Mouse (Mus musculus) stomach, postnatal 0 days (tissue): ENCODE results near the gene Cdc20. TPM values are rescaled to one million over a fixed set of nuclear protein-coding genes. Genes with fewer than 3 reads are reported as not detected.

Experiments used
- ATAC-seq: fragments of 200-750 bp; cut with Nextera tagmentation; 2 replicates; pipeline ENCODE4 v1.8.0; 2017; ENCODE audit not compliant: low FRiP score, low TSS enrichment
- DNase-seq: peaks from one replicate; pipeline ENCODE4 v3.0.0-alpha.2; 2016; ENCODE audit warnings: low spot score
- H3K27ac ChIP-seq: fragments of 300-500 bp; sonication (generic); replicated peaks from 2 replicates; pipeline ENCODE4 v1.5.1; 2014; ENCODE audit warnings: mild to moderate bottlenecking, control low read depth
- H3K27me3 ChIP-seq: fragments of 300-500 bp; sonication (generic); 2 replicates; pipeline ENCODE4 v1.6.1; 2014; ENCODE audit warnings: low read length; ENCODE audit not compliant: control insufficient read depth, insufficient read depth
- H3K36me3 ChIP-seq: fragments of 300-500 bp; sonication (generic); 2 replicates; pipeline ENCODE4 v1.6.1; 2014; ENCODE audit warnings: low read length, mixed read lengths; ENCODE audit not compliant: control insufficient read depth, insufficient read depth
- H3K4me1 ChIP-seq: fragments of 300-500 bp; sonication (generic); replicated peaks from 2 replicates; pipeline ENCODE4 v1.6.1; 2014; ENCODE audit warnings: antibody characterized with exemption; ENCODE audit not compliant: control insufficient read depth, insufficient read depth
- H3K4me2 ChIP-seq: fragments of 300-500 bp; sonication (generic); replicated peaks from 2 replicates; pipeline ENCODE4 v1.6.1; 2014; ENCODE audit warnings: low read depth, mild to moderate bottlenecking, control low read depth, moderate library complexity
- H3K4me3 ChIP-seq: fragments of 300-500 bp; sonication (generic); 2 replicates; pipeline ENCODE4 v1.5.1; 2014; ENCODE audit warnings: low read depth, low read length, control low read depth
- H3K9ac ChIP-seq: fragments of 300-500 bp; sonication (generic); 2 replicates; pipeline ENCODE4 v1.6.1; 2014; ENCODE audit warnings: mild to moderate bottlenecking, low read length, control low read depth, mixed read lengths
- H3K9me3 ChIP-seq: fragments of 300-500 bp; sonication (generic); 2 replicates; pipeline ENCODE4 v1.6.1; 2016; ENCODE audit warnings: low read length; ENCODE audit not compliant: control insufficient read depth
- CTCF ChIP-seq: IDR thresholded peaks from 2 replicates; pipeline ENCODE4 v1.5.1; 2016; ENCODE audit warnings: antibody characterized with exemption, low read depth, mild to moderate bottlenecking, moderate library complexity
- EP300 ChIP-seq: optimal IDR thresholded peaks from 2 replicates; pipeline ENCODE3; 2016; ENCODE audit warnings: antibody characterized with exemption
- WGBS: fragments of 180-500 bp; shearing (Covaris S2); extraction: QIAGEN DNeasy Blood & Tissue Kit; methylation state at CpG from one replicate; pipeline ENCODE4 v1.1.7; 2014; 5-methylcytosine and 5-hydroxymethylcytosine counted together
- polyA plus RNA-seq: library from polyadenylated mRNA; unstranded; fragments of >200 nt; fragmentation: Nextera tagmentation; extraction: Ambion mirVana; gene quantifications from 2 replicates; pipeline ENCODE4 v1.2.1, GENCODE M21; 2015

Cdc20 gene
- polyA plus RNA-seq, 1 experiment from 2014 or later, result 67.3 TPM

DNA sequence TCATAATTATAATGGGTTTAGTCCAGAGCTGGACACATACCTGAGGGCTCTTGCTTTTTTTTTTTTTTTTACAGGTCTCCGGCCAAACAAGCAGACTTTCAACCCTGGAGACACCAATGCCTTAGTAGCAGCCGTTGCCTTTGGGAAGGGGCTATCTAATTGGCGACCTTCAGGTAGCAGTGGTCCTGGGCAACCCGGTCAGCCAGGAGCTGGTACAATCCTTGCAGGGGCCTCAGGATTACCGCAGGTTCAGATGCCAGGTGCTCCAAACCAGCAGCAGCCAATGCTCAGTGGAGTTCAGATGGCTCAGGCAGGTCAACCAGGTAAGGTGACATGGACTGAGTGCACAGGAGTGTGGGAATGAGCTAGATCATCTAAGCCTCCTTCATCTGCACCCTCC is 23.6 kb downstream of the Cdc20 start:
- Histone ChIP-seq H3K9ac (no peak overlapping the region), H3K9me3 (no peaks in the 10 kb centered on the region), H3K27me3 (no peaks in the 10 kb centered on the region), H3K4me3 (no peak overlapping the region), H3K36me3 (peaks cover 21% of the 10 kb centered on the region), H3K4me1 (no peaks in the 10 kb centered on the region), H3K4me2 (no peak overlapping the region), H3K27ac (no peak overlapping the region)
- DNase-seq (no peak), ATAC-seq (no peak)
- no peak for TF ChIP-seq EP300
- WGBS, result 97% methylated on average over 5 of the region's 5 CpGs

- no peak overlapping the region for H3K4me3 ChIP-seq
- H3K27me3 ChIP-seq, result no peaks in the 10 kb centered on the region
- WGBS, result 83% methylated on average over 5 of the region's 5 CpGs
- no peaks in the 10 kb centered on the region for H3K4me1 ChIP-seq
- H3K4me2 ChIP-seq, result no peak overlapping the region
- no peak overlapping the region for H3K27ac ChIP-seq
- DNase-seq (no peak), ATAC-seq (no peak)
- peak; percentile 40 for TF ChIP-seq EP300
- TF ChIP-seq CTCF, result no peak
- H3K9ac ChIP-seq, result no peak overlapping the region
- H3K36me3 ChIP-seq, result peaks cover 21% of the 10 kb centered on the region
- no peaks in the 10 kb centered on the region for H3K9me3 ChIP-seq
Measured at GRCm38 (mm10) chr4:118410871-118411270, 26.3 kb downstream of the Cdc20 start.

DNA sequence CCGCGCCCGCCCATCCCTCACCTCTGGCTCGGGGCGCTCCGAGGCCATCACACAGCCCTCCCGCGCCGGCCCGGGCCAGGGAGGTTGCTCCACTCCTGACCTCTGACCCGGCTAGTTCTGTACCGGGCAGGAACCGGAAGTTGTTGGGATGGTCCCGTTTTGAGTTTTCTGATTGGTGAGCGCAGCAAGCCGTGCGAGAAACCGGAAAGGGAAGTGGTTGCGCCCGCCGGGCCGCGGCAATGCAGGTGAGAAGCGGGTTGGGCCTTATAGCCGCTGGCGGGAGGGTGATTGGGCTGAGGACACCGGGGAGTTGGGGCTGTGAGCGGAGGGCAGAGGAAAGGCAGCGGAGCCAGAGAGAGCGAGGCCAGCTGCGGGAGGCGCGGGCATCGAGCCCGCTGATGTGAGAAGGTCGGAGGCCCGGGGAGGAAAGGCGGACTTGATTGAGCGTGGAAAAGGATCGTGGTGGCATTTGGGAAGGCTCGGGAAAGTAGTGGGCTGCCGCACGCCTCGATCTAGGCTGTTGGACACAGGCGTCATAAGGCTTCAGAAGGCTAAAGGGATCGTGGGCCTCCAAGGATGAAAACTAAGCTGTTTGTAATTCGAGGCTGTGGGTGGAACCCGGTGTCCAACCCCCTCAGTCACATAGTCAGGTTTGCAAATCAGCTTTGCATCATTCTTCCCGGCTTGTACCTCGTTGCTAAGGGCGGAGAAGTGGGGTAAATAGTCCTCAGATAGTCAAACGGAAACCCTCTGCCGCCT is 27.8 kb downstream of the Cdc20 start, which contains the start of the genes Szt2 and Med8:
Gene Szt2, minus strand, starts transcription at position 132 of the 759 bp plus-strand sequence.
Gene Med8, plus strand, starts transcription at position 196 of the 759 bp plus-strand sequence.
- Histone ChIP-seq H3K36me3 (peaks cover 14% of the 10 kb centered on the region; the same call in 1 of the 2 replicates), H3K27ac (peak within 1 kb of the TSS; percentile 81), H3K27me3 (no peaks in the 10 kb centered on the region), H3K4me1 (no peaks in the 10 kb centered on the region), H3K9me3 (no peaks in the 10 kb centered on the region), H3K9ac (peak within 1 kb of the TSS; percentile 89), H3K4me2 (peak within 1 kb of the TSS; percentile 60), H3K4me3 (peak within 1 kb of the TSS; percentile 86)
- TF ChIP-seq EP300, result no peak
- 0 out of 2 replicates have a peak, but pooled peaks have one; percentile 8 for TF ChIP-seq CTCF
- DNase-seq (peak; percentile 93), ATAC-seq (peak; percentile 97)
- WGBS, result under 1% methylated on average over 53 of the region's 53 CpGs

- 92% methylated on average over 12 of the region's 12 CpGs for WGBS
- peaks cover 13% of the 10 kb centered on the region for H3K36me3 ChIP-seq
Measured at GRCm38 (mm10) chr4:118402701-118403100, 34.5 kb downstream of the Cdc20 start.

DNA sequence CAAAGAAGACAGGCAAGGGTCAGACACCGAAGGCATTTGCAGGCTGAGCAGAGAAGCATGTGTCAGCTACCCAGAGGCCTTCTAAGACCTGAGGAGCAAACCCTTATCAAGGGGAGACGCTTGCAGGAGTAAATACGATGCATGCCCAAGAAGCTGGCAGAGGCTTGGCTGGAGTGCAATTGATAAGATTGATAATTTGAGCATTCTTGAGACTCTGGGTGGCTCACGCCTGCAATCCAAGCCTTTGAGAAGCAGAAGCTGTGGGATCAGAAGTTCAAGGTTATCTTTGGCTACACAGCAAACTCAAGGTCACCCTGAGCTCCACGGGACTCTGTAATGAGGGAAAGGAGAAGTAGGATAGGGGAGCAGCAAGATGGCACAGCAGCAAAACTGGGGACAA is 35.2 kb downstream of the Cdc20 start:
- ATAC-seq (no peak), DNase-seq (no peak)
- Histone ChIP-seq H3K27me3 (no peaks in the 10 kb centered on the region), H3K4me2 (no peak overlapping the region), H3K9me3 (no peaks in the 10 kb centered on the region), H3K9ac (no peak overlapping the region), H3K27ac (no peak overlapping the region), H3K4me3 (no peak overlapping the region), H3K36me3 (peaks cover 15% of the 10 kb centered on the region), H3K4me1 (no peaks in the 10 kb centered on the region)
- TF ChIP-seq CTCF (no peak), EP300 (no peak)
- 86% methylated on average over 5 of the region's 5 CpGs for WGBS

More at GRCm38 (mm10) chr4:118402701-118403100, 34.5 kb downstream of the Cdc20 start:
- no peaks in the 10 kb centered on the region for H3K4me1 ChIP-seq
- no peak overlapping the region for H3K27ac ChIP-seq
- DNase-seq (no peak), ATAC-seq (no peak)
- H3K9ac ChIP-seq, result no peak overlapping the region
- H3K27me3 ChIP-seq, result no peaks in the 10 kb centered on the region
- no peak overlapping the region for H3K4me2 ChIP-seq
- no peak for TF ChIP-seq CTCF
- no peak for TF ChIP-seq EP300
- no peaks in the 10 kb centered on the region for H3K9me3 ChIP-seq
- no peak overlapping the region for H3K4me3 ChIP-seq

GRCm38 (mm10) chr4:118401421-118401820 is 35.7 kb downstream of the Cdc20 start:
- DNase-seq (no peak), ATAC-seq (no peak)
- H3K4me1 ChIP-seq, result no peaks in the 10 kb centered on the region
- H3K36me3 ChIP-seq, result peaks cover 15% of the 10 kb centered on the region
- H3K4me3 ChIP-seq, result no peak overlapping the region
- 90% methylated on average over 3 of the region's 3 CpGs for WGBS
- H3K27ac ChIP-seq, result no peak overlapping the region
- no peaks in the 10 kb centered on the region for H3K9me3 ChIP-seq
- H3K27me3 ChIP-seq, result no peaks in the 10 kb centered on the region
- no peak overlapping the region for H3K4me2 ChIP-seq
- H3K9ac ChIP-seq, result no peak overlapping the region
- TF ChIP-seq CTCF (no peak), EP300 (no peak)
